Mouse (Mus musculus): ENCODE measurements around the gene Nckipsd. TPM values are rescaled to one million over a fixed set of nuclear protein-coding genes. Genes with fewer than 3 reads are reported as not detected.
A peak's percentile ranks its signal among the peaks of the same experiment; 100 is the strongest.

Nckipsd gene
- polyA plus RNA-seq, 1 experiment: 34.1 TPM

GRCm38 (mm10) chr9:108810516-108810915 is 2.3 kb downstream of the Nckipsd start:
- TF ChIP-seq POLR2A (IDR thresholded peaks at IDR 0.05; ENCODE audit: borderline replicate concordance, extremely low read depth, low read depth, low read length): no peak
- no peak for TF ChIP-seq CTCF (IDR thresholded peaks at IDR 0.05; ENCODE audit: insufficient read depth, low read length)
- DNase-seq: no peak
- Histone ChIP-seq H3K4me3 (replicated peaks; ENCODE audit: extremely low read depth, low read depth, low read length) (no peak overlapping the region), H3K4me1 (ENCODE audit: control insufficient read depth, insufficient read depth, low read length) (peaks cover 9% of the 10 kb centered on the region)
- 65% methylated on average over 5 of the region's 5 CpGs for WGBS

- no peak for TF ChIP-seq CTCF (IDR thresholded peaks at IDR 0.05; ENCODE audit: insufficient read depth, low read length)
- TF ChIP-seq POLR2A (IDR thresholded peaks at IDR 0.05; ENCODE audit: borderline replicate concordance, extremely low read depth, low read depth, low read length): no peak
- Histone ChIP-seq H3K4me1 (ENCODE audit: control insufficient read depth, insufficient read depth, low read length) (no peaks in the 10 kb centered on the region), H3K4me3 (replicated peaks; ENCODE audit: extremely low read depth, low read depth, low read length) (no peak overlapping the region)
- DNase-seq: no peak
- 57% methylated on average over 7 of the region's 7 CpGs for WGBS
Measured at GRCm38 (mm10) chr9:108815557-108815956, 7.4 kb downstream of the Nckipsd start.

- Histone ChIP-seq H3K4me3 (replicated peaks; ENCODE audit: extremely low read depth, low read depth, low read length) (no peak overlapping the region), H3K4me1 (ENCODE audit: control insufficient read depth, insufficient read depth, low read length) (no peaks in the 10 kb centered on the region)
- DNase-seq: peak; percentile 57
- WGBS: 54% methylated on average over 3 of the region's 3 CpGs
- TF ChIP-seq CTCF (IDR thresholded peaks at IDR 0.05; ENCODE audit: insufficient read depth, low read length) (peak; percentile 89), POLR2A (IDR thresholded peaks at IDR 0.05; ENCODE audit: borderline replicate concordance, extremely low read depth, low read depth, low read length) (no peak)
Measured at GRCm38 (mm10) chr9:108819495-108819894, 11.3 kb downstream of the Nckipsd start.

DNA sequence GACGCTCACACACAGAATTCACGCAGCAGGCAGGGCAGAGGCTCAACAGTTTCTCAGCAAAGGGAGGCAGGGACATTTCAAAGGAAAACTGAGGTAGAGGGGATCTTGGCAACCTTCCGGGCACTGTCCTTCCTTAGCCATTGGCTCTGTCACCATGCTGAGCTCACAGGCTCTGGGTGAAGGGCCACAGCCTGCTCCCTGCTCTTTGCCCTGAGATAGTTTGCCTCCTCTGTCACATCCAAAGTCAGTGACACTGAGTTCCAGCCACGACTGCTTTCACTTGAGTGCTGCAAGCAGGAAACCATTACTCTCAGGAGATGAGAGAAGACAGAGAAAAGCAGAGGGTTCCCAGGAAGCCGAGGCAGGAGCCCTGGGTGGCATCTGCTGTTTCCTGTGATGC is 11.9 kb downstream of the Nckipsd start:
- WGBS: 58% methylated on average over 5 of the region's 5 CpGs
- Histone ChIP-seq H3K4me1 (ENCODE audit: control insufficient read depth, insufficient read depth, low read length) (no peaks in the 10 kb centered on the region), H3K4me3 (replicated peaks; ENCODE audit: extremely low read depth, low read depth, low read length) (no peak overlapping the region)
- DNase-seq: no peak
- TF ChIP-seq CTCF (IDR thresholded peaks at IDR 0.05; ENCODE audit: insufficient read depth, low read length) (no peak), POLR2A (IDR thresholded peaks at IDR 0.05; ENCODE audit: borderline replicate concordance, extremely low read depth, low read depth, low read length) (no peak)

- no peak overlapping the region for H3K4me3 ChIP-seq (replicated peaks; ENCODE audit: extremely low read depth, low read depth, low read length)
- DNase-seq: no peak
- peaks cover 7% of the 10 kb centered on the region for H3K4me1 ChIP-seq (ENCODE audit: control insufficient read depth, insufficient read depth, low read length)
- TF ChIP-seq POLR2A (IDR thresholded peaks at IDR 0.05; ENCODE audit: borderline replicate concordance, extremely low read depth, low read depth, low read length) (no peak), CTCF (IDR thresholded peaks at IDR 0.05; ENCODE audit: insufficient read depth, low read length) (no peak)
- 5% methylated on average over 25 of the region's 25 CpGs for WGBS
Measured at GRCm38 (mm10) chr9:108824144-108824685, 16.0 kb downstream of the Nckipsd start.

- DNase-seq: no peak
- H3K4me3 ChIP-seq (replicated peaks; ENCODE audit: extremely low read depth, low read depth, low read length): no peak overlapping the region
- 3% methylated on average over 31 of the region's 31 CpGs for WGBS
- H3K4me1 ChIP-seq (ENCODE audit: control insufficient read depth, insufficient read depth, low read length): peaks cover 7% of the 10 kb centered on the region
- TF ChIP-seq CTCF (IDR thresholded peaks at IDR 0.05; ENCODE audit: insufficient read depth, low read length) (no peak), POLR2A (IDR thresholded peaks at IDR 0.05; ENCODE audit: borderline replicate concordance, extremely low read depth, low read depth, low read length) (no peak)
Measured at GRCm38 (mm10) chr9:108824755-108825413, 16.7 kb downstream of the Nckipsd start.

- 4% methylated on average over 65 of the region's 70 CpGs for WGBS
- TF ChIP-seq CTCF (IDR thresholded peaks at IDR 0.05; ENCODE audit: insufficient read depth, low read length) (no peak), POLR2A (IDR thresholded peaks at IDR 0.05; ENCODE audit: borderline replicate concordance, extremely low read depth, low read depth, low read length) (no peak)
- DNase-seq: no peak
- H3K4me1 ChIP-seq (ENCODE audit: control insufficient read depth, insufficient read depth, low read length): peaks cover 7% of the 10 kb centered on the region
- H3K4me3 ChIP-seq (replicated peaks; ENCODE audit: extremely low read depth, low read depth, low read length): peak within 1 kb of the TSS; percentile 55
Measured at GRCm38 (mm10) chr9:108825820-108826699, 17.9 kb downstream of the Nckipsd start, which contains the start of gene Celsr3. TSS of gene Celsr3 (plus strand) at chr9:108826320.

- 3% methylated on average over 39 of the region's 39 CpGs for WGBS
- Histone ChIP-seq H3K4me1 (ENCODE audit: control insufficient read depth, insufficient read depth, low read length) (peaks cover 11% of the 10 kb centered on the region), H3K4me3 (replicated peaks; ENCODE audit: extremely low read depth, low read depth, low read length) (peak overlapping the region; percentile 55)
- peak; percentile 84 for DNase-seq
- TF ChIP-seq POLR2A (IDR thresholded peaks at IDR 0.05; ENCODE audit: borderline replicate concordance, extremely low read depth, low read depth, low read length) (no peak), CTCF (IDR thresholded peaks at IDR 0.05; ENCODE audit: insufficient read depth, low read length) (no peak)
Measured at GRCm38 (mm10) chr9:108826700-108827340, 18.7 kb downstream of the Nckipsd start.

- H3K4me1 ChIP-seq (ENCODE audit: control insufficient read depth, insufficient read depth, low read length): peaks cover 15% of the 10 kb centered on the region
- 8% methylated on average over 34 of the region's 34 CpGs for WGBS
- H3K4me3 ChIP-seq (replicated peaks; ENCODE audit: extremely low read depth, low read depth, low read length): no peak overlapping the region
Measured at GRCm38 (mm10) chr9:108827454-108827853, 19.3 kb downstream of the Nckipsd start.

More at GRCm38 (mm10) chr9:108827454-108827853, 19.3 kb downstream of the Nckipsd start:
- no peak for DNase-seq
- TF ChIP-seq CTCF (IDR thresholded peaks at IDR 0.05; ENCODE audit: insufficient read depth, low read length): no peak

Measured in lung, adult 2 months (tissue).